Mouse (Mus musculus) CD8-positive naive resting alpha-beta T cell, adult 57 days (primary cell): ENCODE measurements around the gene Gm49339. TPM values are rescaled to one million over a fixed set of nuclear protein-coding genes. Genes with fewer than 3 reads are reported as not detected.

Experiments used
- total RNA-seq: library from RNA; stranded (reverse); gene quantifications from one replicate; pipeline ENCODE4 v1.2.4, GENCODE M21; 2023

Gm49339 gene
- total RNA-seq, result 1.8 TPM

GRCm38 (mm10) chr10:51480397-51480796 is at the start of gene Gm49339, which contains the start of gene Lilr4b:
Gene Gm49339 (plus strand): TSS chr10:51480612.
Gene Lilr4b (plus strand): TSS chr10:51480632.

GRCm38 (mm10) chr10:51490691-51491090 is 10.3 kb downstream of the Gm49339 start, which contains the start of gene Lilrb4a:
Gene Lilrb4a (plus strand): TSS chr10:51490956.

Other genes with a start within 250 kb of the Gm49339 start
- gene Lilr4b, start within 50 bp of the Gm49339 start, total RNA-seq, result 7.3 TPM
- gene Lilrb4a, start 10.3 kb downstream of the Gm49339 start, total RNA-seq, result 8.7 TPM
- not detected for gene Fam162b, start 109.9 kb downstream of the Gm49339 start, total RNA-seq
- not detected for gene Gprc6a, start 150.8 kb downstream of the Gm49339 start, total RNA-seq
- not detected for gene Rfx6, start 197.1 kb downstream of the Gm49339 start, total RNA-seq